Mouse (Mus musculus): Measurements from ENCODE around the gene Zfp651.

DNA sequence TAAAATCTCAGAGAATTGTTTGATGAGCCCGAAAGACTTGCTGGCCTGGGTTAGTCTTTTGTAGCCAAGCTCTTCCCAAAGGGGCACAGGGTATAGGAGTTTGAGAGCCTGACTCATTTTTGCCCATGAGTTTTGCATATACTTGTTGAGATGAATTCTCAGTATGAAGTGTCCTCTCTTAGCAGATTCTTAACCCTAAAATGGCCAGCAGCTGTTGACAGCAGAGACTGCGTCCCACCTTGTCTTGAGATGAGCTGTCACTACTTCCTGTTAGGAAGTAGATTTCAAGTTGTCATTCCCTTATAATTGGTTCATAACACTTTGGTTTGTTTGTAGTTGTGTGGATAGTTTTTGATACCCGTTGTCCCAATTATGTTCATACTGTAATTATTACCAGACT is 18.0 kb upstream of the Zfp651 start:
- TF ChIP-seq CTCF (IDR thresholded peaks at IDR 0.05) (no peak), EP300 (IDR thresholded peaks at IDR 0.05) (no peak)
